Mouse (Mus musculus) neural tube, embryonic 13.5 days (tissue): ENCODE data around the gene Pced1b. TPM values are rescaled to one million over a fixed set of nuclear protein-coding genes. Genes with fewer than 3 reads are reported as not detected.
"Not testable (repeated sequence)": the region's sequence is repeated elsewhere in the genome, so short reads cannot be mapped to it uniquely, and the experiment has no call there.

ENCODE experiments used
- ATAC-seq: fragments of 200-750 bp; cut with Nextera tagmentation; 2 replicates; pipeline ENCODE4 v1.8.0; 2017; ENCODE audit warnings: low read depth, mild to moderate bottlenecking, moderate TSS enrichment, moderate library complexity
- H3K27ac ChIP-seq: fragments of 300-500 bp; sonication (generic); replicated peaks from 2 replicates; pipeline ENCODE4 v1.5.1; 2015; ENCODE audit warnings: moderate library complexity, mild to moderate bottlenecking, inconsistent platforms
- H3K27me3 ChIP-seq: fragments of 300-500 bp; sonication (generic); 2 replicates; pipeline ENCODE4 v1.6.1; 2015; ENCODE audit warnings: mild to moderate bottlenecking, inconsistent platforms
- H3K36me3 ChIP-seq: fragments of 300-500 bp; sonication (generic); 2 replicates; pipeline ENCODE4 v1.6.1; 2015; ENCODE audit warnings: mild to moderate bottlenecking, inconsistent platforms
- H3K4me1 ChIP-seq: fragments of 300-500 bp; sonication (generic); replicated peaks from 2 replicates; pipeline ENCODE4 v1.6.1; 2015; ENCODE audit warnings: inconsistent platforms
- H3K4me2 ChIP-seq: fragments of 300-500 bp; sonication (generic); 2 replicates; pipeline ENCODE4 v1.6.1; 2015; ENCODE audit warnings: inconsistent platforms, mild to moderate bottlenecking, moderate library complexity
- H3K4me3 ChIP-seq: fragments of 300-500 bp; sonication (generic); 2 replicates; pipeline ENCODE4 v1.5.1; 2015; ENCODE audit warnings: mild to moderate bottlenecking, inconsistent platforms
- H3K9ac ChIP-seq: fragments of 300-500 bp; sonication (generic); 2 replicates; pipeline ENCODE4 v1.6.1; 2015; ENCODE audit warnings: moderate library complexity, mild to moderate bottlenecking, inconsistent platforms
- H3K9me3 ChIP-seq: fragments of 300-500 bp; sonication (generic); 2 replicates; pipeline ENCODE4 v1.6.1; 2016; ENCODE audit warnings: inconsistent platforms
- WGBS: fragments of 180-500 bp; shearing (Covaris S2); methylation state at CpG from one replicate; pipeline ENCODE4 v1.1.7; 2015; 5-methylcytosine and 5-hydroxymethylcytosine counted together
- polyA plus RNA-seq: library from polyadenylated mRNA; unstranded; fragments of >200 nt; fragmentation: Nextera tagmentation; extraction: Ambion mirVana; gene quantifications from 2 replicates; pipeline ENCODE4 v1.2.1, GENCODE M21; 2015

Pced1b gene
- 3.0 and 3.1 TPM in 2 replicates for polyA plus RNA-seq

- H3K4me1 ChIP-seq: peaks cover 22% of the 10 kb centered on the region
- H3K27ac ChIP-seq: peak within 1 kb of the TSS; percentile 87
- H3K9ac ChIP-seq: peak within 1 kb of the TSS; percentile 91
- H3K27me3 ChIP-seq: peaks cover 15% of the 10 kb centered on the region
- no peaks in the 10 kb centered on the region; the same call in 1 of the 2 replicates for H3K9me3 ChIP-seq
- ATAC-seq: peak; percentile 91
- no peaks in the 10 kb centered on the region for H3K36me3 ChIP-seq
- H3K4me2 ChIP-seq: peak within 1 kb of the TSS; percentile 81
- WGBS: under 1% methylated on average over 100 of the region's 125 CpGs
- peak within 1 kb of the TSS; percentile 80 for H3K4me3 ChIP-seq
Measured at GRCm38 (mm10) chr15:97246911-97247790, at the start of gene Pced1b, which contains the start of gene Amigo2. Pced1b (plus strand) TSS chr15:97247107. Amigo2 (minus strand) TSS chr15:97247287.

- H3K27me3 ChIP-seq: no peaks in the 10 kb centered on the region
- no peak overlapping the region for H3K27ac ChIP-seq
- no peak overlapping the region for H3K4me3 ChIP-seq
- H3K4me2 ChIP-seq: no peak overlapping the region
- no peaks in the 10 kb centered on the region for H3K36me3 ChIP-seq
- no peaks in the 10 kb centered on the region for H3K9me3 ChIP-seq
- no peak overlapping the region for H3K9ac ChIP-seq
- no peak for ATAC-seq
- no peaks in the 10 kb centered on the region for H3K4me1 ChIP-seq
- 82% methylated on average over 3 of the region's 3 CpGs for WGBS
Measured at GRCm38 (mm10) chr15:97204889-97205288, 42.0 kb upstream of the Pced1b start.

- Histone ChIP-seq H3K36me3 (no peaks in the 10 kb centered on the region), H3K9ac (no peak overlapping the region), H3K27me3 (no peaks in the 10 kb centered on the region), H3K4me2 (no peak overlapping the region), H3K27ac (no peak overlapping the region), H3K4me3 (no peak overlapping the region), H3K9me3 (no peaks in the 10 kb centered on the region), H3K4me1 (no peaks in the 10 kb centered on the region)
- ATAC-seq: no peak
- 83% methylated on average over 10 of the region's 10 CpGs for WGBS
Measured at GRCm38 (mm10) chr15:97205776-97206175, 41.1 kb upstream of the Pced1b start.

GRCm38 (mm10) chr15:97206506-97206905 is 40.4 kb upstream of the Pced1b start:
- no peak for ATAC-seq
- Histone ChIP-seq H3K4me2 (no peak overlapping the region), H3K4me1 (no peaks in the 10 kb centered on the region), H3K27me3 (no peaks in the 10 kb centered on the region), H3K9ac (no peak overlapping the region), H3K27ac (no peak overlapping the region), H3K9me3 (no peaks in the 10 kb centered on the region), H3K4me3 (no peak overlapping the region), H3K36me3 (no peaks in the 10 kb centered on the region)
- WGBS: 94% methylated on average over 8 of the region's 8 CpGs

- not testable (repeated sequence) for ATAC-seq, H3K27me3 ChIP-seq, H3K4me1 ChIP-seq, H3K9ac ChIP-seq, H3K4me3 ChIP-seq, H3K27ac ChIP-seq, H3K36me3 ChIP-seq, H3K4me2 ChIP-seq, H3K9me3 ChIP-seq
- 89% methylated on average over 3 of the region's 3 CpGs for WGBS
Measured at GRCm38 (mm10) chr15:97209754-97210153, 37.2 kb upstream of the Pced1b start.

- no peaks in the 10 kb centered on the region for H3K27me3 ChIP-seq
- H3K9ac ChIP-seq: no peak overlapping the region
- H3K36me3 ChIP-seq: no peaks in the 10 kb centered on the region
- H3K27ac ChIP-seq: no peak overlapping the region
- H3K4me3 ChIP-seq: no peak overlapping the region
- no peak for ATAC-seq
- no peak overlapping the region for H3K4me2 ChIP-seq
- WGBS: 81% methylated on average over 17 of the region's 17 CpGs
- H3K4me1 ChIP-seq: no peaks in the 10 kb centered on the region
- H3K9me3 ChIP-seq: no peaks in the 10 kb centered on the region
Measured at GRCm38 (mm10) chr15:97212501-97213477, 34.1 kb upstream of the Pced1b start.

GRCm38 (mm10) chr15:97216843-97217242 is 30.1 kb upstream of the Pced1b start:
- Histone ChIP-seq H3K27ac (no peak overlapping the region), H3K4me2 (no peak overlapping the region), H3K36me3 (no peaks in the 10 kb centered on the region), H3K27me3 (no peaks in the 10 kb centered on the region), H3K9ac (no peak overlapping the region), H3K9me3 (no peaks in the 10 kb centered on the region), H3K4me3 (no peak overlapping the region), H3K4me1 (no peaks in the 10 kb centered on the region)
- WGBS: 91% methylated on average over 5 of the region's 5 CpGs
- no peak for ATAC-seq

GRCm38 (mm10) chr15:97223431-97223830 is 23.5 kb upstream of the Pced1b start:
- ATAC-seq: no peak
- WGBS: 88% methylated on average over 10 of the region's 10 CpGs
- H3K36me3 ChIP-seq: no peaks in the 10 kb centered on the region
- H3K27me3 ChIP-seq: no peaks in the 10 kb centered on the region
- no peaks in the 10 kb centered on the region for H3K4me1 ChIP-seq
- H3K4me2 ChIP-seq: no peak overlapping the region
- H3K9ac ChIP-seq: no peak overlapping the region
- H3K27ac ChIP-seq: no peak overlapping the region
- H3K9me3 ChIP-seq: no peaks in the 10 kb centered on the region
- H3K4me3 ChIP-seq: no peak overlapping the region

GRCm38 (mm10) chr15:97224003-97224402 is 22.9 kb upstream of the Pced1b start:
- Histone ChIP-seq H3K27me3 (no peaks in the 10 kb centered on the region), H3K4me1 (no peaks in the 10 kb centered on the region), H3K4me2 (no peak overlapping the region), H3K9ac (no peak overlapping the region), H3K27ac (no peak overlapping the region), H3K9me3 (no peaks in the 10 kb centered on the region), H3K4me3 (no peak overlapping the region), H3K36me3 (no peaks in the 10 kb centered on the region)
- ATAC-seq: no peak
- WGBS: 73% methylated on average over 8 of the region's 8 CpGs

- H3K9me3 ChIP-seq: 0 out of 2 replicates have a peak, but pooled peaks cover 5% of the 10 kb centered on the region
- WGBS: 90% methylated on average over 11 of the region's 11 CpGs
- no peaks in the 10 kb centered on the region for H3K4me1 ChIP-seq
- no peak for ATAC-seq
- no peak overlapping the region for H3K27ac ChIP-seq
- no peaks in the 10 kb centered on the region for H3K27me3 ChIP-seq
- H3K36me3 ChIP-seq: no peaks in the 10 kb centered on the region
- H3K4me3 ChIP-seq: no peak overlapping the region
- no peak overlapping the region for H3K9ac ChIP-seq
- no peak overlapping the region for H3K4me2 ChIP-seq
Measured at GRCm38 (mm10) chr15:97229494-97230077, 17.3 kb upstream of the Pced1b start.

- no peaks in the 10 kb centered on the region for H3K36me3 ChIP-seq
- no peaks in the 10 kb centered on the region for H3K4me1 ChIP-seq
- no peak overlapping the region for H3K27ac ChIP-seq
- ATAC-seq: no peak
- H3K4me3 ChIP-seq: no peak overlapping the region
- H3K27me3 ChIP-seq: no peaks in the 10 kb centered on the region
- WGBS: 91% methylated on average over 6 of the region's 6 CpGs
- no peak overlapping the region for H3K9ac ChIP-seq
- H3K4me2 ChIP-seq: no peak overlapping the region
- 0 out of 2 replicates have a peak, but pooled peaks cover 5% of the 10 kb centered on the region for H3K9me3 ChIP-seq
Measured at GRCm38 (mm10) chr15:97234076-97234475, 12.8 kb upstream of the Pced1b start.
